Mouse (Mus musculus) cortical plate, adult 2 months (tissue): ENCODE measurements around the gene Prss41.

Source experiments
- CTCF ChIP-seq: fragments of 200-500 bp; IDR thresholded peaks from 2 replicates; pipeline ENCODE4 v1.5.1; 2011; ENCODE audit warnings: mild to moderate bottlenecking, control low read depth, low read length; ENCODE audit not compliant: insufficient read depth; ENCODE audit errors: extremely low read depth
- POLR2A ChIP-seq: fragments of 200-500 bp; IDR thresholded peaks from 2 replicates; pipeline ENCODE4 v1.6.1; 2011; ENCODE audit warnings: mild to moderate bottlenecking, low read length, control low read depth; ENCODE audit not compliant: insufficient read depth; ENCODE audit errors: extremely low read depth

- no peak for TF ChIP-seq CTCF
- TF ChIP-seq POLR2A: no peak
These were observed 21.9 kb downstream of the Prss41 start for GRCm38 (mm10) chr17:23822094-23822493.
